Mouse (Mus musculus) kidney, postnatal 10 days (tissue): Measurements from ENCODE around the gene Vmn1r160.
"Not testable (repeated sequence)": the region's sequence is repeated elsewhere in the genome, so short reads cannot be mapped to it uniquely, and the experiment has no call there.

ENCODE experiments used
- DNase-seq: peaks from one replicate; pipeline ENCODE4 v3.0.0; 2021; ENCODE audit warnings: mixed read lengths

Vmn1r160 gene

GRCm38 (mm10) chr7:22870924-22871323 is at the start of gene Vmn1r160:
Gene Vmn1r160, plus strand, starts transcription at chr7:22871224.
- DNase-seq = not testable (repeated sequence)

GRCm38 (mm10) chr7:22843505-22843904 is 27.5 kb upstream of the Vmn1r160 start, which contains the start of gene Vmn1r159:
Gene Vmn1r159, minus strand, starts transcription at chr7:22843605.
- not testable (repeated sequence) for DNase-seq
